Mouse (Mus musculus): Measurements from ENCODE around the gene Efcab10.
A peak's percentile ranks its signal among the peaks of the same experiment; 100 is the strongest.

The Efcab10 gene

GRCm38 (mm10) chr12:33427726-33428125 lies 33.1 kb downstream of the Efcab10 start:
- DNase-seq (ENCODE audit: low spot score): no peak

GRCm38 (mm10) chr12:33429387-33430160 lies 34.9 kb downstream of the Efcab10 start, which contains the start of gene Twistnb:
Gene Twistnb, plus strand, starts transcription at chr12:33429635.
- peak; percentile 89 for DNase-seq (ENCODE audit: low spot score)

- no peak for DNase-seq (ENCODE audit: low spot score)
Measured at GRCm38 (mm10) chr12:33433812-33434211, 39.2 kb downstream of the Efcab10 start.

- no peak for DNase-seq (ENCODE audit: low spot score)
Measured at GRCm38 (mm10) chr12:33434758-33435157, 40.1 kb downstream of the Efcab10 start.
